Mouse (Mus musculus) liver, embryonic 13.5 days (tissue): ENCODE measurements at regions not wholly inside any gene's neighbourhood (a gene's known extent, or its start where the extent isn't known, plus 50 kb on each side); places are given as distances from the start of the nearest gene placed in this dataset.

ENCODE experiments used
- ATAC-seq: fragments of 200-750 bp; cut with Nextera tagmentation; 2 replicates; pipeline ENCODE4 v1.8.0; 2017; ENCODE audit warnings: low read depth, mild to moderate bottlenecking, moderate number of reproducible peaks, moderate library complexity
- DNase-seq: peaks from one replicate; pipeline ENCODE4 v3.0.0; 2022
- H3K27ac ChIP-seq: fragments of 300-500 bp; sonication (generic); 2 replicates; pipeline ENCODE4 v1.5.1; 2015; ENCODE audit warnings: moderate library complexity, mild to moderate bottlenecking, inconsistent platforms
- H3K27me3 ChIP-seq: fragments of 300-500 bp; sonication (generic); 2 replicates; pipeline ENCODE4 v1.6.1; 2015; ENCODE audit warnings: mild to moderate bottlenecking, inconsistent platforms
- H3K36me3 ChIP-seq: fragments of 300-500 bp; sonication (generic); 2 replicates; pipeline ENCODE4 v1.6.1; 2015; ENCODE audit warnings: mild to moderate bottlenecking, inconsistent platforms
- H3K4me1 ChIP-seq: fragments of 300-500 bp; sonication (generic); replicated peaks from 2 replicates; pipeline ENCODE4 v1.6.1; 2015; ENCODE audit warnings: inconsistent platforms
- H3K4me2 ChIP-seq: fragments of 300-500 bp; sonication (generic); 2 replicates; pipeline ENCODE4 v1.6.1; 2015; ENCODE audit warnings: inconsistent platforms, mild to moderate bottlenecking, moderate library complexity
- H3K4me3 ChIP-seq: fragments of 300-500 bp; sonication (generic); replicated peaks from 2 replicates; pipeline ENCODE4 v1.5.1; 2015; ENCODE audit warnings: mild to moderate bottlenecking, inconsistent platforms
- H3K9ac ChIP-seq: fragments of 300-500 bp; sonication (generic); 2 replicates; pipeline ENCODE4 v1.6.1; 2015; ENCODE audit warnings: mild to moderate bottlenecking, inconsistent platforms
- H3K9me3 ChIP-seq: fragments of 300-500 bp; sonication (generic); replicated peaks from 2 replicates; pipeline ENCODE4 v1.6.1; 2016; ENCODE audit warnings: inconsistent platforms
- WGBS: fragments of 180-500 bp; shearing (Covaris S2); methylation state at CpG from one replicate; pipeline ENCODE4 v1.1.7; 2015; ENCODE audit not compliant: insufficient replicate concordance; 5-methylcytosine and 5-hydroxymethylcytosine counted together

DNA sequence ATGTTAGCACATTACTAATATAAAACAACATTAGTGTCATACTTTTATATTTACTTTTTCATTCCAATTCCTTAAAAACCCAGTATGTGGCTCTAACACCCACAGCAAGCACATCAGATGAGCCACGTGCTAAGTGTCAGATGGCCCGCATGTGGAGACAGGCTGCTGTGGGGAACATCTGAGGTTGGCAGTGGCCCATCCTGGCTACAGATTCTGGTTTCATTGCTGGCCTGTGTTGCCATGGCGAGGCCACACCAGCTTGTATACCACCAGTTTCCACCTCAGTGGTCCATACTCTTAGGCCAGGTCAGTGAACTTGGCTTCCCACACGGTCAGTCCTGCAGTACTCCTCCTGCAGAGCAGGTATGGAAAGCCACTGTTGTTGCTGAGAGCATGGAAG lies 192.1 kb downstream of the Prdm2 start:
- Histone ChIP-seq H3K4me2 (no peak overlapping the region), H3K27ac (no peak overlapping the region), H3K9ac (no peak overlapping the region), H3K27me3 (0 out of 2 replicates have a peak, but pooled peaks cover 5% of the 10 kb centered on the region), H3K36me3 (no peaks in the 10 kb centered on the region), H3K4me3 (no peak overlapping the region), H3K4me1 (no peaks in the 10 kb centered on the region), H3K9me3 (no peaks in the 10 kb centered on the region)
- 54% methylated on average over 4 of the region's 4 CpGs for WGBS
- DNase-seq = no peak
- ATAC-seq = no peak

DNA sequence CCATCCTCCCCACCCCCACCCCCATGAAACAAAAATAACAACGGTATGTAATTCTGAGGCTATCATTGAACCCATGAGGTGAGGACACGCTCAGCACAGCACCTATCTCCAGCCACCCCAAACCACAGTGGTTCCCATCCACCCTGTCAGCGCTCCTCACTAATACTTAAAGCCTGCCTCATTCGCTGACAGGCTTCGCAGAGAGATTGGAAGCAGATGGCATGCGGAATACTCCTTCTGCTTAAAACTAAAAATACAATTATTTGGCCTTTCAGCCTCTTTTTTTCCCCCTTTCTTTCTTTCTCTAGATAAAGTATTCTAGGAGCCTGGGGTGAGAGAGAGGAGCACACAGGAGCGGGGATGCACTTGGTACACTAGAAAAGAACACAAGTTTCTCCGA lies 199.9 kb downstream of the Prdm2 start:
- DNase-seq (no peak), ATAC-seq (no peak)
- Histone ChIP-seq H3K27ac (no peak overlapping the region), H3K36me3 (no peaks in the 10 kb centered on the region), H3K4me2 (no peak overlapping the region), H3K27me3 (no peaks in the 10 kb centered on the region), H3K4me1 (no peaks in the 10 kb centered on the region), H3K9me3 (no peaks in the 10 kb centered on the region), H3K4me3 (no peak overlapping the region), H3K9ac (no peak overlapping the region)
- WGBS = 75% methylated on average over 8 of the region's 8 CpGs

DNA sequence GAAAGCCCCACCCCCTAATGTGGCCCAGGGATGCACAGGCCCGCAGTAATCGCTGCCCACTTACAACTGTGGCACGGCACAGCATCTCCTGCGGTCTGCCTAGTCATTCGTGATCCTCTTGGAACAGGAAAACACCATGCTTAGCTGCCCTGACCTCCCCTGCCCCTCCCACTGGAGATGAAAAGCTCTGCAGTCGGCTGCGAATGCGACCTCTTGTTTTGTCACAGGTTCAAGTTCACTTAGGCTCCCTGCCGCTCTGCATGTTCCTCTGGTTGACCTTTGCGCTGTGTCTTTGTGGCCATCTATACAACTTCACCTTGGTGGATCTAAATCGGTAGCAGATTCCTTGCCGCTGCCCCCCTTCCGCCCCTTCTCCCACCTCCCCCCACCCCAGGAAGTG lies 210.8 kb downstream of the Prdm2 start:
- Histone ChIP-seq H3K27ac (no peak overlapping the region), H3K4me3 (no peak overlapping the region), H3K4me2 (no peak overlapping the region), H3K9me3 (no peaks in the 10 kb centered on the region), H3K27me3 (no peaks in the 10 kb centered on the region), H3K36me3 (no peaks in the 10 kb centered on the region), H3K9ac (no peak overlapping the region), H3K4me1 (no peaks in the 10 kb centered on the region)
- 36% methylated on average over 13 of the region's 13 CpGs for WGBS
- no peak for DNase-seq
- no peak for ATAC-seq

DNA sequence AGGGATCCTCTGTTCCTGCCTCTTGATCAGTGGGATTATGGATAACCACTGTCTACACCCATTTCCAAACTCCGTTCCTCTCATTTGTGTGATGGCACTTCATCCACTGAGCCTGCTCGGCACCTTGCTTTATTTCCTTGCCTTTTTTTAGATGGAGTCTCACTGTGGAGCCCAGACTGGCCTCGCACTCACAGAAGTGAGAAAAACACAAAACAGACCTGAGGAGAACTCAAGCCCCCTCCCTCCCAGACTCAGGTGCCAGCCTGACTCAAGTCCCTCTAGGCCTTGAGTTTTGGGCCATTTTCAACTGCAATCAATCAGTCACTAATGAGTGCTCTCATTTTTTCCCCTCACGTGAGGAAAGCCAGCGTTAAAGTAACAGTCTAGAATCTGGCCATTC lies 211.3 kb downstream of the Prdm2 start:
- H3K9me3 ChIP-seq = no peaks in the 10 kb centered on the region
- DNase-seq = no peak
- no peaks in the 10 kb centered on the region for H3K27me3 ChIP-seq
- ATAC-seq = no peak
- no peaks in the 10 kb centered on the region for H3K4me1 ChIP-seq
- no peak overlapping the region for H3K27ac ChIP-seq
- no peak overlapping the region for H3K9ac ChIP-seq
- H3K4me2 ChIP-seq = no peak overlapping the region
- H3K4me3 ChIP-seq = no peak overlapping the region
- H3K36me3 ChIP-seq = no peaks in the 10 kb centered on the region
- WGBS = 48% methylated on average over 5 of the region's 5 CpGs

DNA sequence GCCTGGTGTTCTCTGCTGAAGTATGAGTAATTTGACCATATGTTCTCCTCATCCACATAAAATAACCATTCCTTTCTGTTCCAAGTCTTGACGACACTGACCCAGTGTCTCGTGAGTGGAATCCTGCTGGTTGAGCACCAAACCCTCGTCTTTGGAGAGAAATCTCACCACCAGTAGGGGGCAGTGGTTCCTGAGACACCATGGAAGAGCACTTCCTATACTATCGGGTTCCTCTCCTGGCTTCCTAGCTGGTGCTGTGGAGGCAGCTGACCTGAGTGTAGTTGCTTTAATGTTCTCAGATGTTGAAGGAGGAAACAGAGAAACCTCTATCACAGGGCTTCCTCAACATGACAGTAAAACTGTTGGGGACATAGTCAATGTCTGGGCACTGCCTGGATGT lies 216.4 kb downstream of the Prdm2 start:
- Histone ChIP-seq H3K4me1 (no peaks in the 10 kb centered on the region), H3K27me3 (no peaks in the 10 kb centered on the region), H3K9me3 (no peaks in the 10 kb centered on the region), H3K4me2 (no peak overlapping the region), H3K9ac (no peak overlapping the region), H3K4me3 (no peak overlapping the region), H3K36me3 (no peaks in the 10 kb centered on the region), H3K27ac (no peak overlapping the region)
- DNase-seq (no peak), ATAC-seq (no peak)
- 46% methylated on average over 4 of the region's 4 CpGs for WGBS

DNA sequence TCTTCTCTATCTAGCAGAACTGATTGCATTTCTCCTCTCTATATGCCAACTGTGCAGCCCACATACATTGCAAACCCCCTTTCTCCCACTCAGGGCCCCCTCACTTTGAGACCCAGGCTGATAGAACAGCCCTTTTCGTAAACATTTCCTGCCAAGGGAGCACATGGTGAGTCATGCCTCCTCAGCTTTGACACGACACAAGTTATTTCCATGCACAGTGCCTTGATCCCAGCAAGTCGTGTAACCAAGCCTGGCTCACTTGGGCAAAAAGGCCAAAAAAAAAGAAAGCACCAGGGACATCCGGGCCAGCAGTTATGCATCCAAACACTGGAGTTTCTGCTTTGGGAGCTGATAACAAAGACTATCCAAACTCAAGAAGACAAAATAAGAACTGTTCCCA lies 221.4 kb downstream of the Prdm2 start:
- Histone ChIP-seq H3K9ac (no peak overlapping the region), H3K4me1 (no peaks in the 10 kb centered on the region), H3K36me3 (no peaks in the 10 kb centered on the region), H3K27me3 (no peaks in the 10 kb centered on the region), H3K4me3 (no peak overlapping the region), H3K9me3 (no peaks in the 10 kb centered on the region), H3K4me2 (no peak overlapping the region), H3K27ac (no peak overlapping the region)
- DNase-seq (no peak), ATAC-seq (no peak)
- WGBS = 33% methylated on average over 4 of the region's 4 CpGs

DNA sequence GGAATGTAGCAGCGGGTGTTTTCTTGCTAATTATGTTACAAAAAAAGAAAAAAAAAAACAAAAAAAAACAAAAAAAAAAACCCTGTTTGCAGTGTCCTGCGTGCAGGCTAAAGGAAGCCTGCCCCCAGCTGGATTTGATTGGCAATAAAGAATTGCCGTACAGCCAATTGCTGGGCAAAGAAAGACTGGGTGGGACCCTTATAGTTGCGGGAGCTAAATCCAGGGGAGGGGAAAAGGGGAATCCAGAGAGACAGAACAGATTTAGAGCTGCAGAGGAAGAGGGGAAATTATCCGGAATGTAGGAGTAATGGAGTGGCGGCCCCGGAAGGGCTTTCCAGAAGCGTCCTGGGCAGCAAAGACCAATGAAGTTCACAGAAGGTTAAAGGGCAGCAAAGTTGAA lies 223.6 kb downstream of the Prdm2 start:
- DNase-seq (no peak), ATAC-seq (no peak)
- H3K9ac ChIP-seq = no peak overlapping the region

DNA sequence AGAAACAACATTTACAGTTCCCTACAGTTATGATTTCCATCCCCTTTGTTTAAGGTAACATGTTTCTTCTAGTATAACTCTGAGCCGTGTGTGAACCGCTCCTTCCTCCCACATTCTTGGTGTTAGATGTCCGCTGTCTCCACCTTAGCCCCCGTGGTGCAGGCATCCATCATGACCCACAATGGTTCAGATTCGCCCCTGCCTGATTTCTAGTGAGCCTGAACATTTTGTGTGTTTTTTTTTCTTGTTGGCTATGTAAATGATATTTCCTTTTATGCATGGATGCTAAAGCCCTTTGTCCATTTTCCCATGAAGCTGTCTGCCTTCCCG lies 229.5 kb downstream of the Prdm2 start:
- H3K4me2 ChIP-seq = no peak overlapping the region
- DNase-seq (no peak), ATAC-seq (no peak)
- H3K4me1 ChIP-seq = no peaks in the 10 kb centered on the region
- no peak overlapping the region for H3K27ac ChIP-seq
- H3K9me3 ChIP-seq = no peaks in the 10 kb centered on the region
- H3K36me3 ChIP-seq = no peaks in the 10 kb centered on the region
- no peak overlapping the region for H3K4me3 ChIP-seq
- 56% methylated on average over 6 of the region's 6 CpGs for WGBS
- no peak overlapping the region for H3K9ac ChIP-seq
- no peaks in the 10 kb centered on the region for H3K27me3 ChIP-seq

More for the DNA sequence above, 223.6 kb downstream of the Prdm2 start:
- 14% methylated on average over 8 of the region's 8 CpGs for WGBS
- no peak overlapping the region for H3K4me3 ChIP-seq
- no peak overlapping the region for H3K27ac ChIP-seq
- H3K9me3 ChIP-seq = no peaks in the 10 kb centered on the region
- H3K27me3 ChIP-seq = no peaks in the 10 kb centered on the region
- H3K36me3 ChIP-seq = no peaks in the 10 kb centered on the region
- H3K4me1 ChIP-seq = no peaks in the 10 kb centered on the region
- no peak overlapping the region for H3K4me2 ChIP-seq

DNA sequence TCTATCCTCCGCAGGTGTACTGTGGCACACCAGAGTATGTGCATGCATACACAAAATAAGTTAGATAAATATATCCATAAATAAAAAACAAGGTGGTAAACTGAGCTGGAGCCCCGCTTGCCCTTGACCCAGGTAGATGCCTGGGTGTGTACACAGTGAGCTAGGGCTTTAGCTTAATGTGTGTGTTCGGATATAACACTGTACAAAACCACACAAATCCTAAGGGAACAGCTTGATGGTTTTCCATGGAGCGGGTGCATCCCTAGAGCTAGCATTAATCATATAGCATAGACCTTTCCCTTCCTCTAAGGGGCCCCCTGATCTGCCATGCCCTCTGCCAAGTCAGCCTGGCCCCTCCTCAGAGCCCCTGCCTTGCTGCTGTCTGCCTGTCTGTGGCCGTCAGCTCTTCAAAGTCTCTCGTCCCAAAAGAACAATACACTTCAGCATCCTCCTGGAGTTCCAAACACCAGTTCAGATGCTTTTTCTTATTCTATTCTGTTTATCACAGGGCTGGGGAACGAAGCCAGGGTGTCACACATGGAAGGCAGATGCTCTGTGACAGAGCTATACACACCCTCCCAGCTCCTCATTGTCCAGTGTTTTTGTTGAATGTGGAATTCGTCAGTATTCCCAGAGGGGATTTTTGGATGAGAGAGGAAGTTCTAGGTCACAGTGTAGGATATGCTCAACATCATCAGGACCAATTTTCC lies 230.1 kb downstream of the Prdm2 start:
- Histone ChIP-seq H3K27ac (no peak overlapping the region), H3K9ac (no peak overlapping the region), H3K4me1 (no peaks in the 10 kb centered on the region), H3K36me3 (no peaks in the 10 kb centered on the region), H3K9me3 (no peaks in the 10 kb centered on the region), H3K27me3 (no peaks in the 10 kb centered on the region), H3K4me3 (no peak overlapping the region), H3K4me2 (no peak overlapping the region)
- 42% methylated on average over 8 of the region's 8 CpGs for WGBS
- no peak for DNase-seq
- no peak for ATAC-seq

DNA sequence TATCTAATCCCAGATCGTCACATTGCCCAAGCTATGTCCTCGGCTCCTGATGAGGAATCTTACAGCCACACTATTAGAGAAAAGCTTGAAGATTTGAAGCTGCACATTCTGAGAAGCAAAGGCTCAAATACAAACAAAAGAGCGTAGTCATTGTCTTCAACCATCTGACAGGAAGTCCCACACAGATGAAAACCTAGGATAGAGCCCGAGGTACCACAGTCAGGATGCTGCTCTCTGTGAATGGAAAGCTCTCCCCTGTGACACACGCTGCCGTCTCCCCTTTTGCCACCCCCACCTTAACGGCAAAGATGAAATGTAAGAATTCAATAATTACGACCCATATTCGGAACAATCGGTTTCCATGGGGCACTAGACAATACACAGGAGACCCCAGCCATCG lies 237.2 kb downstream of the Prdm2 start:
- Histone ChIP-seq H3K4me3 (no peak overlapping the region), H3K9me3 (no peaks in the 10 kb centered on the region; the same call in 1 of the 2 replicates), H3K27me3 (no peaks in the 10 kb centered on the region), H3K4me1 (no peaks in the 10 kb centered on the region), H3K36me3 (no peaks in the 10 kb centered on the region), H3K27ac (no peak overlapping the region), H3K4me2 (no peak overlapping the region), H3K9ac (no peak overlapping the region)
- DNase-seq (no peak), ATAC-seq (no peak)
- WGBS = 35% methylated on average over 11 of the region's 11 CpGs

DNA sequence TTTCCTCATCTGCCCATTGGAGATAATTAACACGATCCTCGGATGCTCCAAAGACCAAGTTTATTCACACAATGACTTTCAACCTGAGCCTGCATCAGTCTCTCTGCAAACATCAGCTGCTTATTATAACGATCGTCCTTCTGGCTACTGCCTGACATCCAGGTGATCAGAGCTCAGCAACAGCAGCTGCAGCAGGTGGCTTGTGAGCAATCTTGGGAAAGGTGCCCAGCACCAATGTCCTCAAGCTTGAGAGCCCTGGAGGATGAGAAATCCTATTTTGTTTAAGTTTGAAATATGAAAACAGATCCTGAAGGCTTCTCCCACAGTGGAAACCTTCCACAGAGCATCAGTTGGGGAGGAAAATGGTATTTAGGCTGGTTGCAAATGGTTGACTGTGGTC lies 242.8 kb downstream of the Prdm2 start:
- H3K9ac ChIP-seq = no peak overlapping the region
- H3K4me2 ChIP-seq = no peak overlapping the region
- peaks cover 17% of the 10 kb centered on the region; the same call in 1 of the 2 replicates for H3K9me3 ChIP-seq
- ATAC-seq (no peak), DNase-seq (no peak)
- no peaks in the 10 kb centered on the region for H3K4me1 ChIP-seq
- no peaks in the 10 kb centered on the region for H3K27me3 ChIP-seq
- 68% methylated on average over 4 of the region's 4 CpGs for WGBS
- no peak overlapping the region for H3K4me3 ChIP-seq
- H3K36me3 ChIP-seq = no peaks in the 10 kb centered on the region
- H3K27ac ChIP-seq = no peak overlapping the region

DNA sequence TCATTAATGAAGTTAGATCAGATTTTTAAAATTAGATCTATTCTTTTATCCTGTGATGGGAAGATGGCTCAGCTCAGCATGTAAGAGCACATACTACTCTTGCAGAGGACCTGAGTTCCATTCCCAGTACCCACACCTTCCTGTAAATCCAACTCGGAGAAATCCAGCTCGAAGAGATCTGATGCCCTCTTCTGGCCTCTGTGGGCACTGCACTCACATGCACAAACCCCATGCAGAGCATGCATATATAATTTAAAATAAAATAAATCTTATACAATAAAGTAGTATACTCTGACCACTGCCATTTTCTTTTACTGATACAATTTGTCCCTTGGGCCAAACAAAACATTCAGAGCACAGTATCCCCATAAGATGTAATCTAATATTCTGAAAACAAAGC lies 245.2 kb downstream of the Prdm2 start:
- no peak overlapping the region for H3K9ac ChIP-seq
- DNase-seq (no peak), ATAC-seq (no peak)
- H3K27me3 ChIP-seq = no peaks in the 10 kb centered on the region
- H3K4me2 ChIP-seq = no peak overlapping the region
- H3K27ac ChIP-seq = no peak overlapping the region
- H3K4me1 ChIP-seq = no peaks in the 10 kb centered on the region
- no peak overlapping the region for H3K4me3 ChIP-seq
- H3K9me3 ChIP-seq = peaks cover 18% of the 10 kb centered on the region; the same call in 1 of the 2 replicates
- H3K36me3 ChIP-seq = no peaks in the 10 kb centered on the region
- 62% methylated on average over 2 of the region's 2 CpGs for whole genome bisulfite sequencing
